Mouse (Mus musculus) naive thymus-derived CD4-positive, alpha-beta T cell, adult 2 months (primary cell): ENCODE measurements around the gene Msto1.
"Not testable (repeated sequence)": the region's sequence is repeated elsewhere in the genome, so short reads cannot be mapped to it uniquely, and the experiment has no call there.

Experiments used
- DNase-seq: peaks from one replicate; pipeline ENCODE4 v3.0.0-alpha.2; 2011; ENCODE audit warnings: low read depth

The Msto1 gene

DNA sequence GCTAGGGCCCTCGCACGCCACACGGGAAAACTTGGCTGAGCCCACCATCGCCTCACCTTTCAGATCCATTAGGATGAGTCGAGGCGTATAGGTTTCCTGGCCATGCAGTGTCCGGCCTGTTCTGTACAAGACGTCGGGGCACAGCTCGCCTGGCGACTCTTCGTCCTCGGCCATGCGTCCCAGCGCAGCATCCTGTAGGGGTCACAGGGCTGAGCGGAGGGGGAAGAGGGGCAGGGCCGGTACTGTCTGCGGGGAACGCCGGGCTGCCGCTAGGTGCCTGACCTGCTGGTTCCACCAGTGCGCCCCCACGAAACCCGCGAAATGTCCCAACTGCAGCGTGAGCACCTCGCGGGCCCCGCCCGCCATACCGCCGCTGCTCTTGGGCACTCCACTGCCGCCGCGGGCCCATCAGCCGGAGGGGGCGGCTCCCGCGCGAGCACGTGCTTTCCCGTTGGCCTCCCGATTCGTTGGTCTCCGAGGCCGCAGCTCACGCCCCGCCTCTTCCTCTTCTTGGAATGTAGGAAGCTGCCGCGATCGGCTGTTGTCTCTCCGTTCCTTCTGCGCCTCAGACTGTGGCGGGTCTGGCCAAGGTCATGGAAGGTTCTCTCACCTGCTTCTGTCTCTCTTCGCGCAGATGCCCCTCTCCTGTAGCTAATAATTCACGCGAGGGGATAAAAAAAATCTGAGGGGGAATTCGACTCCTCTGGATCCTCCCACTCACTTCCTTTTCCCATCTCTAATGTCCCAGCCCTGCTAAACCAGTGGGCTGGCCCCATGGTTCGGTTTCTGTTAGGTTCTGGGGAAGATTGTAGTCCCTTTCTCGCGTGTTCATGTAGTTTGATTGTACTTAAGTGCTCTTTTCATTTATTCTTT is at the start of gene Msto1:
TSS of gene Msto1 (minus strand) at position 489 of the 873 bp plus-strand sequence.
- DNase-seq = peak; percentile 94

DNA sequence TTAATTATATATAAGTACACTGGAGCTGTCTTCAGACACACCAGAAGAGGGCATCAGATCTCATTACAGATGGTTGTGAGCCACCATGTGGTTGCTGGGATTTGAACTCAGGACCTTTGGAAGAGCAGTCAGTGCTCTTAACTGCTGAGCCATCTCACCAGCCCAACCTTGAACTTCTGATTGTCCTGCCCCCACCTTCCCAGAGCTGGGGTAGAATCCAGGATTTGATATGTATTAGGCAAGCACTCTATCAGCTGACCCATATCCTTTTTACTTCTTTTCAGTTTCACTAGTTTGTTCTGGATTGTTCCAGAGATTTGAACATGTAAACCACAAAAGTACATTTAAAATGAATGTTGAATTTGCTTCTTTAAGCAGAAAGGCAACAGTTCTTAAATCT is 49.4 kb upstream of the Msto1 start:
- DNase-seq = not testable (repeated sequence)

GRCm38 (mm10) chr3:88953736-88954135 is 39.9 kb upstream of the Msto1 start:
- DNase-seq = no peak

DNA sequence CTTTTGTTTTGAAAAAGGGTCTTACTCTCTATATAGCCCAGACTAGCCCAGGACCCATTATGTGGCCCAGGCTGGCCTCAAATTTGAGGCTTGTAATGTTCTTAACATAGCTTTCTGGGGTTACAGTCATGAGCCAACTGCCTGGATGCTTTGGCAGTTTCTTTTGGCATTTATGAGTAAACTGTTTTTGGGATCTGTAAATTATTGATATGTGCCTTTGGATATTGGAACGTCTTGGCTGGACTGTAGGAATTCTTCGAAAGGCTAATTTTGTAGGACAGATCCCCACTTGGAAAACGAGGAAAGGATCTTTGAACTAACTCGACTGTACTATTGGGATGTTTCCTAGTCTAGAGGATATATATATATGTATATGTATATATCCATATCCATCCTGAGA is 39.4 kb upstream of the Msto1 start:
- no peak for DNase-seq

GRCm38 (mm10) chr3:88951327-88951800 is 37.6 kb upstream of the Msto1 start:
- DNase-seq = no peak

GRCm38 (mm10) chr3:88950576-88951326 is 37.0 kb upstream of the Msto1 start, which contains the start of the genes Ash1l and Dap3:
Gene Ash1l, plus strand, starts transcription at chr3:88950622.
Gene Dap3, minus strand, starts transcription at chr3:88951181.
- DNase-seq = peak; percentile 91

DNA sequence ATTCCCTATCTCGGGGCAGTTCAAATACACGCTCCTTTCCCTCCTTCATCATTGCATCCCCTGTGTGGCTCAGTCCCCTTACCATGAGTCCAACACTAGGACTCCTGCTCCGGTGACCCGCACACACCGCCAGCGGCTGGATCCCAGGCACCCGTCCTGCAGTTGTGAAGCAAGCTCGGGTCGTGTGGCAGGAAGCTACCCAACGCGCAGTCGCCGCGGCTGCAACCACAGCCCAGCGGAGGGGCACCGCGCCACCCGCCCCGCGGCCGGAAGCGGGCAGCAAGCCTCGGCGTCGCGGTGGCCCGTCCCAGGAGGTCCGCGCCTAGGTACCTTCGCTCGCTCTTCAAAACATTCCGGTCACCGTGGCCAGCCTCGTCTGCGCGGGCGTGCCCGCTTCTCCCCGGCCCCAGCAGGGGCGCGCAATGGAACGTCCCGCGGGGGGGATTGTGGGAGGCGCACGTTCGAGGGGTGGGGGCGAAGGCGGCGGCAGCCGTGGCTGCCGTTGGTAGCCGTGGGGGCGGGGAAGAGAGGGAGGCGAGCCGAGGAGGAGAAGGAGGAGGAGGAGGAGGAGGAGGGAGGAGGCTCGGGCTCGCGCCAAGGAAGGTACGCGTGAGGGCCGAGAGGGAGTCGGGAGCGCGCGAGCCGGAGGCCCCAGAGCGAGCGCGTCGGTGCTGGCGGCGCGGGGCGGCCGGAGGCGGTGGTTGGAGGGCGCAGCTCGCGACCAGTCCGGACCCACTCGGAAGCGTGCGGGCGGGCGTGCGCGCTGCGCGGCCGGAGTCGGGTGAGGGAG is 36.2 kb upstream of the Msto1 start:
- peak; percentile 91 for DNase-seq

DNA sequence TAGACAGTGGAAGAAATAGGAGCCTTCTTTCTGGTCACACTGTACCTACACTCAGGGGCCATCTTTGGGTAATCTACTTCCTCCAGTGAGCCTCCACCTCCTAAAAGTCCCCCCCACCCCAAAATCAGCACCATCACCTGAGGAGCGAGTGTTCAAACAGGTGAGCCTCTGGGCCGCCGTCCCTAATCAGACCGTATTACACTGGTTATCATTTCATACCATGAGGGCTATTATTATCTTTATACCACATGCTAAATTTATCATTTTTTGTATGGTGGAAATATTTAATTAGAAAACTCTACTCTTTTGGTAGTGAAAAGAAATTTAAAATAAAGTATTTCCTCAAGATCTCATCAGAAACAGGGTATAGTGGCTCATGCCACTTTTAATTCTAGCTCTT is 30.3 kb upstream of the Msto1 start:
- DNase-seq = no peak

GRCm38 (mm10) chr3:88942316-88942880 is 28.6 kb upstream of the Msto1 start:
- DNase-seq = no peak

DNA sequence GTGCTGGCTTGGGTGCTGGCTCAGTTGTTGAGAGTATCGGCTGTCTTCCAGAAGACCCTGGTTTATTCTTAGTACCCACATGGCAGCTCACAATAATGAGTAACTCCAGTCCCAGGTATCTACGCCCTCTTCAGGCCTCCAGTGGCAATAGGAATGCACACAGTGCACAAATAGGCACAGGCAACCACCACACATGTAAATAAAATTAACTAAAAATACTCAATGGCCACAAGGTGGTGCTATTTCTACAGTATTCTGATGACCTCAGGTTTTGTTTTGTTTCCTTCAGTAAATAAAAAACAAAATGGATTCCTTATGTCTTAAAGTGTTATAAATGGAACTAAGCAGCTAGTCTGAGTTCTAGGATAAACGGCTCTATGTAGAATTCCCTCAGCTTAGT is 25.9 kb upstream of the Msto1 start:
- DNase-seq = peak; percentile 80

DNA sequence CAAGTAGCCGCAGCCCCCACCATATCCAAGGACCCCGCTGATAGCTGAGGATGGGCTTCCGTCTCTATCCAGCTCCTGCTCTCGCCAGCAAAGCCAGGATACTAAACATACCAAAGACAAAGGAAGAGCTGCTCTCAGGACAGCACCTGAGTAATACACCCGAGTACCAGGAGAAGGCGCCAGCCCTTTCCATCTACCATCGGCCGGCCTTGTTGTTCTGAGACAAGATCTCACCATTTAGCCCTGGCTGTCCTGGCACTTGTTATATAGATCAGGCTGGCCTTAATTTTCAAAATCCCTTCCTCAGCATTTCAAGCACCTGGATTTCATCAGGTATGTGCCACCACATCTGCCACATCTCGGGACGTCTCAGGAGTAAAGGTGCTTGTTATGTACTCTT is 25.3 kb upstream of the Msto1 start:
- DNase-seq = no peak

DNA sequence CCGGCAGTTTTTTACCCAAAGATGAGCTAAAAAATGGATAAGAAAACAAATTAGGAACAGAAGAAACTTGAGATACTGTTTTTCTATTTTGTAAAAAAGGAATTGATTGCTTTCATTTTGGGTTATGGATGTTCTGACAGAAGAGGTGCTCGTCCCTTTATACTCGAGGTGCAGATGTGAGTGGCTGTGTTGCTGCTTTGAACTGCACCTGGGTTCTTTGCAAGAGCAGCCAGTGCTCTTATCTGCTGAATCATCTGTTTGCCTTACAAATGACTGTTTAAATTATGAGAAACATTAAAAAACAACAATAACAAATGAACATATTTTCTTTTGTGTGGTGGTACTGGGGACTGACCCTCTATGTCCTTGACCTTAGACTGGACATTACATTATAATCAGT is 15.7 kb upstream of the Msto1 start:
- DNase-seq = no peak

GRCm38 (mm10) chr3:88925651-88926050 is 11.9 kb upstream of the Msto1 start:
- no peak for DNase-seq

DNA sequence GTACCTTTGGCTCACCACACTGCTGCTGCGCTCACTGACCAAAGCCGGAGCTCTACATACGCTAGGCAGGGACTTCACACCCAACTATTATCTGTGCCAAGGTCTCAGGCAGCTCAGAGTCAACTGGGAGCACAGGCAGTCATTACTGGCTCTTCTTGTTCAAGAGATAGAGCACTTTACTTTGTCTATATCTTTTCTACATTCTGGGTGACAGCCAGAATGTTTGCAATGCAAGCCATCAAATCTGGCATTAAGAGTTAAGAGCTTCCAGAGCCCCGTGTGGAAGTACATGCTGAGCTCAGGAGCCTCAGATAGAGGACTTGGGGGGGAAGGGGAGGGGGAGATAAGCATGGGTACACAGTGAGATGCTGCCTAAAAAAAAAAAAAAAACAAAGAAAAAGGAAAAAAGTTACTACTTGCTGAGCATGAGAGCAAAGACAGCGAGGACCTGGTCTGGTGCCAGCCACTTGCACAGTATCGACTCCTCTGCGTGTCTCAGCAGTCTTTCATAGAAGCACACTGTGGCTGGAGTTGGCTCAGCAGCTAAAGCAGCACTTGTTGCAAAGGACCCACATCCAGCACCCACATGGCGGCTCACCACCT is 10.3 kb upstream of the Msto1 start:
- no peak for DNase-seq

- no peak for DNase-seq
Observed at GRCm38 (mm10) chr3:88921411-88921810, 7.6 kb upstream of the Msto1 start.

DNA sequence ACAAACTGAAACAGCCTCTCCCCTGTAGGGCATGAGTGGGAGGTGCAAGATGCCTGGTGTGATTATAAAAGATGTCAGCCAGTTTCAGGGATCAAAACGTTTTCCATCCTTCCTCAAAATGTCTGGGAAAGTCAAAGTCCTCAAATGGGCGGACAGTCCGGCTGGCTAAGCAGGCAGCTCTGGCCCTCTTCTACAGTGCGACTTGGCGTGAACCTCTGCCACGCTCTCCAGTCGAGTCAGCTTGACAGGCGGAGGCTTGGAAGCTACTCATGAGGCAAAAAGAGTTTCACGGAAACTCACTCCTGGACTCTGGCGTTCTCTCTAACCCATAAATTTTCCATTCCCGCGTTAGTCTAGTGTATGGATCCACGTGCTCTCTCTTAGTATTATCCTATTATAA is 5.2 kb upstream of the Msto1 start:
- no peak for DNase-seq

DNA sequence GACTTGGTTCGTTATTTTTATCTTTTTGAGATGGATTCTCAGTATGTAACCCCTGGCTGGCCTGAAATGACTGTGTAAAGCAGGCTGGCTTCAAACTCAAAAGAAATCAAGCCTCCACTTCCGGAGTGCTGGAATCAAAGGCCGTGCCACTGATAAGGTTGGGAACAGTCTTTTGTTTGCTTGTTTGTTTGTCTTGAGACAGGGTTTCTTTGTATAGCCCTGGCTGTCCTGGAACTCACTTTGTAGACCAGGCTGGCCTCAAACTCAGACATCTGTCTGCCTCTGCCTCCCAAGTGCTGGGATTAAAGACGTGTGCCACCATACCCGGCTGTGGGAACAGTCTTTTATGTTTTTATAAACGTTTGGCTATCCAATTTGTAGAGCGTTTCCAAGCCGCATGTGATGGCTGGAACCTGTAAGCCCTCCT is 598 bp upstream of the Msto1 start:
- DNase-seq = no peak

GRCm38 (mm10) chr3:88912585-88912984 is 1.2 kb downstream of the Msto1 start:
- no peak for DNase-seq

DNA sequence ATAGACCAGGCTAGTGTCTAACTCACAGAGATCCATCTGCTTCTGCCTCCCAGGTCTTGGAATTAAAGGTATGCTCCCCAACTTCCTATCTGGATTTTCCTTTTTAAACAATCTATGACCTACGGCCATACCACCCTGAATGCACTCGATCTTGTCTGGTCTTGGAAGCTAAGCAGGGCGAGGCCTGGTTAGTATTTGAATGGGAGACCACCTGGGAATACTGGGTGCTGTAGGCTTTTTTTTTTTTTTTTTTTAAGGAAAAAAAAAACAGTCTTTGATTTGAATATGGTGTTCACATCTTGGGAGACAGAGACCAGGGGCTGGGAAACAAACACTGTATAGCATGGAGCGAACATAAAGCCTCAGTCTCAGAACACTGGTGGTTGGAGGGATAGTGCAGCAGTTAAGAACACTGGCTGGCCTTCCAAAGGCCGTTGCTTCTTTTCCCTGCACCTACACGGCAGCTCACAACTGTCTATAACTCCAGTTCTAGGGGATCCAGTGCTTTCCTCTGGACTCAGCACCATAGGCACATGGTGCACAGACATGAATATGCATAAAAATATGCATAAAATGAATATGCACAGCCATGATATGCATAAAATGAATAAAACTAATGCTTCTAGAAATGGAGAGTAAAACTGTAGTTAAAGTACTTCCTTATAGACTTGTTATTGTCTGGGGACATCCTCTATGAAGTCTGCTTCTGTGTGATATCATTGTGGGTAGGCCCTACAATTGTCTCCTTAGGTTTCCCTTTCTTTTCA is 7.2 kb downstream of the Msto1 start:
- no peak for DNase-seq

- no peak for DNase-seq
Observed at GRCm38 (mm10) chr3:88905741-88906140, 8.1 kb downstream of the Msto1 start.

GRCm38 (mm10) chr3:88905209-88905608 is 8.6 kb downstream of the Msto1 start:
- DNase-seq = no peak
